Mouse (Mus musculus) liver, embryonic 14.5 days (tissue): ENCODE results near the gene Pheta1.

Source experiments
- CTCF ChIP-seq: IDR thresholded peaks from 2 replicates; pipeline ENCODE4 v1.5.1; 2016; ENCODE audit warnings: antibody characterized with exemption, low read depth, control low read depth
- EP300 ChIP-seq: IDR thresholded peaks from 2 replicates; pipeline ENCODE4 v1.6.1; 2016; ENCODE audit warnings: antibody characterized with exemption, low read depth

- TF ChIP-seq CTCF: no peak
- no peak for TF ChIP-seq EP300
These were observed 6.0 kb downstream of the Pheta1 start for GRCm38 (mm10) chr5:121854768-121855167.
